Mouse (Mus musculus) frontal cortex, postnatal 36 days (tissue): ENCODE measurements around the gene Fam98b.
A peak's percentile ranks its signal among the peaks of the same experiment; 100 is the strongest.

Experiments used
- DNase-seq, 2 experiments: peaks; one replicate each; pipeline ENCODE4 v3.0.0; 2022; ENCODE audit warnings: low spot score in 2 of 2

Gene Fam98b

DNA sequence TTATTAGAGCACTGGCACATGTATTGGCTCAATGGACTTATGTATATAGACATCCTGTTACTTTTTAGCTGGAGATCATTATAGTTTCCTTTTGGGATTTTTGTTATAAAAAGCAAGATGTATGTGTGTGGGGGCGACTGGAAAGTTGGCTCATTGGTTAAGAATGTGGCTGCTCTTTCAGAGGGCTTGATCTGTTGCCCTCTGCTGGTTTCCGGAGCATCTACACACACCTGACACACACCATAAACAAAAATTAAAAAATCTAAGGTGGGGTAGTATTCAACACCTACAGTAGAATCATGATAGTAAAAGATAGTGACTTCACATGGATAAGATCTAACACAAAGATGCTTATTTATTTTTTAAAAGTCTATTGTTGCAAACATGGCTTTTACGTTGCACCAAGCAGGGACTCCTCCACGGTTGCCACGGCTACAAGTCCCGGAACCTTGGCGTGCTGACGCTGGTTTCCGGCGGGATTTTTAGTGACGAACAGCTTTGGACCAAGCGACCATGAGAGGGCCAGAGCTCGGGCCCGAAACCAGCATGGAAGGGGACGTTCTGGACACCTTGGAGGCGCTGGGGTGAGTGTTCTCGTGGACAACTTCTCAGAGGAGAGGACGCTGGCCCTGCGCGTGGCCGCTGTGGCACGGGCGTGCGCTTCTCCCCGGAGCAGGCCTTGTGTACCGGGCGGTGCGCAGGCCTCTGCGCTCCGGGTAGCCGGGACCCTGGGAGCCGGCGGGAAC is at the start of gene Fam98b:
Fam98b (plus strand) TSS at position 485 of the 746 bp plus-strand sequence.
- DNase-seq = peak; percentile 92 to 93

DNA sequence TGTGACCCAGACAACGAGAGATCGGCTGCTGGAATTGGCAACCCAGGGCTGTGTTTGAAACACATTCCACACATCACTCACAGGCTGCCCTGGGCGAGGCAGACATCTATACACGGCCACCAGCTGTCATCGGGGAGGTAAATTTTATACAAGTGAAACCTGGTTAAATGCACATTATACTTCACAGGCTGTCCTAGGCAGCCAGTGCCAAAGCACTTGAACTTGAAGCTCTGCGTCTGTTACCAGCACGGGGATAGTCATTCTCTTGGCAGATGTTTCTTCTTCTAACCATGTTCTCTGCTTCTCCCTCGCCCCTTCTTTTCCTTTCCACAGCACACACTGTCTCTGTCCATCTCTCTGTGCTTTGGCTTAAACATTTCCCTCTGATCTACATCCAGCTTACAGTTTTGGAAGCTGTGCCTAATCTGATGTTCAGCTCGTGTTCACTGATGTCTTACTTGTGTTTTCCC is 48.6 kb upstream of the Fam98b start:
- no peak for DNase-seq

DNA sequence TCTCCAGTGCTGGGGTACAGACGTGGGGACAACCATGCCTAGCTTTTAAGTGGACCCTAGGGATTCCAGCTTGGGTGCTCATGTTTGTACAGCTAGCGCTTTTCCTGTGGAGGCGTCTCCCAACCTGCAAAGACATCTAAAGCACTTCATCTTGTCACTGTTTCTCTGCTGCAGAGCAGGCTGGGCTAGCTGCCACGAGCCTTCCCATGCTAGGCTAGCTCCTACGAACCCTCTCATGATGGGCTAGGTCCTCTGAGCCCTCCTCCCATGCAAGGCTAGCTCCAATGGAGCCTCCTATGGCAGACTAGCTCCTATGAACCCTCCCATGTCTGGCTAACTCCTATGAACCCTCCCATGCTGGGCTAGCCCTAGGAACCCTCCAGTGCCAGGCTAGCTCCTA is 46.2 kb upstream of the Fam98b start:
- DNase-seq = peak; percentile 62 to 76

DNA sequence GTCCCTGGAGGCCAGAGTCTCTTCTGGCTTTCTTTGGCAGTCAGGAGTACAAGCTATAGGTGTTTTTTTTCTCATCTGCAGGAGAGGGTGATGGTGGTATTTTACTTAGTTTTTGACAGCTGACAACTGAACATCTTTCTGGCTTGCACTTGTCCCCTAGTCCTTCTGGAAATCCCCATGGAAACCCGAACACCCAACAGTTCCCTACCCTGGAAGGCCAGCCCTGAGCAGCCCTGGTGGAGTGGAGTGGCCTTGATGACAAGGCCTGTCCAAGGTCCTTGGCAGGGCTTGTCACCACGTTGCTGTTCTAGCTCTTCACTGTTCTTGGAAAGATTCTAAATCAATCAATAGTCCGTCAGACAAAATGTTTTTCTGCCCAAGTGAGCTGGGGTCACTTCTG is 45.0 kb upstream of the Fam98b start:
- DNase-seq = no peak

DNA sequence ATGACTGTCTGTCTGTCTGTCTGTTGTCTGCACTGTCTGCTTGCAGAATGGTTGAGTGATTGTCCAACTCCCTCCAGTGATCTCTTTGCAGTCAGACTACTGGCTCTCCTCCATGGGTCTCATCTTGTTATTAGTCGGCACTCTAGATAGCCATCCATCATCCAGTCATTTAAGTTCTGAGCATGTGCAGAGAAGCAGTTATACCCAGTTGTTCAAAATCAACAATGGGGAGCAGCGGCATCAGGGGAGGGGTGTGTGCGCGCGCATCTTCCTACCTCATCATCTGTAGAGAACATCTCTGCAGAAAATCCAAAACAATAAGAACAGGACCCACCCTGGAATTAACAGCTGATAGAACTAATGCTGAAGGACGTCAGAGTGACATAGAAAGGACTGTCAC is 44.5 kb upstream of the Fam98b start:
- no peak for DNase-seq

DNA sequence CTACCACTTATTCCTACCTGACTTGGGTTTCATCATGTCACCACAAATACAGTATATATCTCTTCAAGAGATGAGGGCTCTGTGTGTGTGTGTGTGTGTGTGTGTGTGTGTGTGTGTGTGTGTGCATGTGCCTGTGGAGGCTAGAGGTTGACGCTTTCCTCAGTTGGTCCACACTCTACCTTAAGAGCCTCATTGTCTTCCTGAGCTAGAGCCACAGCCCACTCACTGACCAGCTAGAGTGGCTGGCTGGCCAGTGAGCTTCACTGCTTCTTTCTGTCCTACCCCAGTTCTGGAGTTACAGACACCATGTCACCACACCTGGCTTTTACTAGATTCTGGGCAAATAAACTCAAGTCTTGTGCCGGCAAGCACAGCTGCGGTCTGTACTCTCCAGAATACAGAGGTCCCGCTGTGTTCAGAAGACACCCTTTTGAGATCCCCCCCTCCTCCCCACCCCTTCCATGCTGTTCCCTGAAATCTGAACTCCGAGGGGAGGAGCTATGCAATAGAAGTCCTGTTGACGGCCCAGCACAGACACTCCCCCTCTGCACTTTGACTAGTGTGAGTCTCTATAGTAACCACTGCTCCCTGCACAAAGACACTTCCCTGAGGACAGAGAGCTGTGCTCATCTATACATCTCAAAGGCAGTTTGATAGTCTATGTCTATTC is 39.0 kb upstream of the Fam98b start:
- DNase-seq = no peak

DNA sequence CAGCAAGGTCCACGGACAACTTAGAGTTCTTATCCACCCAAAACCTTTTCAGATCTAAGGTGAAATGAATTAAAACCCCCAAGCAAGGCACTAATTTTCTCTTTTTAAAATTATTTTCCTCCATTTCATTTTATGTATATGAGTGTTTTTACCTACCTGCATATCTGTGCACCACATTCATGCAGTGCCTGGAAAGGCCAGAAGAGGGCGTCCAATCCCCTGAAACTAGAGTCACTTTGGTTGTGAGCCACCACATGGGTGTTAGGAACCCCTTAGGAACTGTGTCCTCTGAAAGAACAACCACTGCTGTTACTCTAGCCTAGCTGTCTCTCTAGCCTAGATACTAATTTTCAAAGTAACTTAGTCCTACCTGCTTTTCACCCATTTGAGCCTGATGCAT is 33.4 kb upstream of the Fam98b start:
- no peak for DNase-seq

DNA sequence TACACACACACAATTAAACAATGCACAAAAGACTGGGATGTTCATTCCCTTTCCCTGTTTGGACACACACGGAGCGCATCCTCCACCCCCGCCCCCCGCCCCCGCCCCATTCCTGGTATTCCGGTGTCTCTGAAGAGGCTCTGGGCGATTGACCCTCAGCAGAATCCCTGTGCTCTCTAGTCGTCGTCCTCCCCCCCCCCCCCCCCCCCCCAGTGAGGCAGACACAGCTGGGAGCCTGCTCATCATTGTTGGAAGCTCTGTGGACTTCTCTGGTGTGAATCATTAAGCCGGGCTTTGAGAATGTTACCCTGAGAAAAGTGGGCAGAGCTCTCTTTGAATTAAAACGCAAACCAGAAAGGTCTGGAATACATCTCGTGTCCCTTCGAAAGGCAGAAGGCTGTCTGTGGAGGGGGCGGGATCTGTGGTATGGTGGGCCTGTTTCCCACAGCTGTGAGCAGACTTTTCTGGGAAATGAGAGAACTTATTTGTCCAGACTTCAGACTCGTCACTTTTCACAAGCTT is 31.8 kb upstream of the Fam98b start:
- no peak for DNase-seq

DNA sequence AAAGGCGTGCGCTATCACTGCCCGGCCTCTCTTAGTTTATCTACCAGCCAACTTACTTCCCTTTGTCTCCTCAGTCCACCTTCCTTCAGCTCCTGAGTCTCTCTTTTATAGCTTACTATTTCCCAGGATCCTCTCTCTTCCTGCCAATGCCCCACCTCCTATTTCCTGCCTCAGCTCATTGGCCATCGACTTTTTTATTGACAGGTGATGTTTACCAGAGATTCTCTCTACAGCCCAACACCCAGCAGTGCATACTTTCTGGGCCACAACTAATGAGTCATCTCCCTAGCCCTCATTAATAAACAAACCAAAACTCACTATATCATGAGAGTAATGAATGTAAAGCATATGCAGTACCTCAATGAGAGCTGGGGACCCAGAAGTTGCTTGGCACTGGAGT is 30.0 kb upstream of the Fam98b start:
- DNase-seq = no peak

DNA sequence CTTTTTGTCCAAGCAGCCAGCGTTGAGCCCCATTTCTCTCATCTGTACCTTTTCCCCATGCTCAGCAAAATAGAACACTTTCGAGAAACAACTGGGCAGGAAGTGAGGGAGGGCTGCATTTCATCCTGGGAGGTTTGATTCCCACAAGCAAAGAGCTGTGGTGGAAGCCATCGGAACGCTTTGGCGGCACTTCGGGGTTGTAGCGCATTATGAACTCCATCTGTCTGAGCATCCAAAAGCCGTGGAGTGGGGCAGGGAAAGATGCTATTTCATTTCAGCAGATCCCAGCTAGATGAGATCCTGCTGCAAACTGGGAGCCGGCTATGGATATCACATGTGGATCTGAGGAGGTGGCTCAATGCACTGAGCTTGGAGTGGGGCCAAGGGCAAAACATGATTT is 26.9 kb upstream of the Fam98b start:
- no peak for DNase-seq

DNA sequence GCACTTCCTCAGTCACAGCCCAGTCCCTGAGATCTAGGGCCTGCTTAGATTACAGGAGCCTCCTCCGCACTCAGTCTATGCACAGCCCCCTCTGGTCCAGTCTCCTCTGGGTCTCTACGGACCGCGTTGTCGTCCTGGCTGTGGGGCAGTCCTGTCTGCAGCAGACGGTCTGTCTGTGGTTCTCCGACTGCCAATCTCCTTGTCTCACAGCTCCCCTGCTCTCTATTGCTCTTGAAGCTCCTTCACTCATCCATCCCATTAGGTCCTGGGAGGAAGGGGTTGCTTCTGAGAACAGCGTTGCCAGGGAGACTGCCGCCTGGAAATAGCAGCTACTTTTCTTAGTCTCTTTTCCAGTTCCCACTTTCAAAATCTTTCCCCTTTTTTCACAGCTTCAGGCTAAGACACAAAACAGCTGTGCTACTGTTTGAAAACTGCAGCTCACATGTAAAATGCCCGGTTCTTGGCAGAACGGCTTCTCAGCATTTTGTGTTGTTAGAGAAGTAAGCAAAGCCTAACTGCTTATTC is 20.9 kb upstream of the Fam98b start:
- DNase-seq = peak; percentile 36 to 66

DNA sequence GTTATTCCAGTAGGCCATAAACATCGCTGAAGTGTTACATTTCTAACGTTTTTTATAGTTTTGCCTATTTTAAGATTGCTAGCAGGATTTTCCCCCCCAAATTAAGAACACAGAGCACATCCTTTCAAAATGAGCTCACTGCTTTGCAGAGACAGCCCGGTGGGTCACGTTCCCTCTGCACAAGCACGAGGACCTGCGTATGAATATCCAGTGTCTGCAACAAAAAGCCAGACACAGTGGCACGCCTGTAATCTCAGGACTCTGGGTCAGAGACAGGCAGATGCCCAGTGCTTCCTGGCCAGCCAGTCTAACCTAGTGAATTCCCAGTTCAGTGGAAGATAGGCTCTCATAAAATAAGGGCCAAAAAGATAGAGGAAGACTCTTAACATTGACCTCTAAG is 19.3 kb upstream of the Fam98b start:
- peak in 1 of 2 experiments; percentile 21 for DNase-seq

DNA sequence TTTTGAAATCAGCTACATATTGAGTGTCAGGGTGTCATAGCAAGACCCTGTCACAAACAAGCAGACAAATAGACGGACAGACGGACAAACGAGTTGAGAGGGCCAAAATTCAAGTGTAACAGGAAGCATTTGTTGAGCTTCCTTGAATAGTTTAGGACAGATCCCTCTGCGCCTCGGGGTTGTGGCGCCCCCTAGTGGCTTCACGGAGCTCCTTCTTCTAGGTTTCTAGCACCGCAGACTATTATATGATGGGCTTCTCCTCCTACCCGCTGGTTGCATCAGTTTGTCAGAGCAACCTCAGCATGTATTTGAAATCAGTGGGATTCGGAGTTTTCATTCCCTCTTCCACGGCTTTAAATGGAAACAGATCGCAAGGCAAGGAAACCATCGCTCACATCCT is 18.3 kb upstream of the Fam98b start:
- DNase-seq = peak; percentile 87 to 88

DNA sequence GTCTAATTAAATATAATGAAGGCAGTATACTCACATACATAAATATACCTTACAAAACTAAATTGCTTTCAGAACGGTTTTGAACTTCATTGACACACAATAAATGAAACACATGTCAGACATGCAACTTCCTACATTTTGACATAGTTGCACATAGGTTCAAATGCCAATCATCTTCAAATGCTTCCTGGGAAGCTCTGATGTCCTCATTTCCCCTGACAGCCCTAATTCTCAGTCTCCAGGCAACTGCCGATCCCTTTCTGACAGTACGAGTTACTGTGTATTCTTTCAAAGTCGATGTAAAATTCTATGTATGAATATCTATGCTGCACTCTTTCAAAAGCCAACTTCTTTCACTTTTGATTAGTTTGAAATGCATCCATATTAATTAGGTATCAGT is 7.6 kb upstream of the Fam98b start:
- DNase-seq = no peak

DNA sequence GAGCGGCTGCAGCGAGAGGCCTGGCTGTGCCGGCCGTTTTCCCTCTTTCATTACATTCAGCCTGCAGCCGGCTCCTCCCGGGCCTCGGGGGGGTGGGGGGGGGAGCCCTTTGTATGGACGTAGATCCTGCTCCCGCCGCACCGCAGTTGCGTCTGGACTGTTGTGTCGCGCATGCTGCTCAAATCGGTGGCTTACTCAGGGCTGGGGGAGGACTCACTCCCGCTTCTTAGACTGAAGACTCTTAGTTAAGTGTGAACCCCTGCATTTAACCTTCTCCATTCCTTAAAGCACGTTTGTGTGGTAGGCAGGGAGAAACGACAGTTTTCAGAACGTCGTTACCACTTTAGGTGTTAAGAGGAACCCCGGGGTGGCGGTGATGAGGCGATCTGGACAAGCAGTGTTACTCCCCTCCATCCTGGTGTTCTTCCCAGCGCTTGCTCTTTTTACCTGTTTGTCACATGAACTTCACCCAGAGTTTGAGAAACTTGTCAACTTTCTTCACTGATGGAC is 517 bp downstream of the Fam98b start:
- DNase-seq = peak; percentile 19 to 26

DNA sequence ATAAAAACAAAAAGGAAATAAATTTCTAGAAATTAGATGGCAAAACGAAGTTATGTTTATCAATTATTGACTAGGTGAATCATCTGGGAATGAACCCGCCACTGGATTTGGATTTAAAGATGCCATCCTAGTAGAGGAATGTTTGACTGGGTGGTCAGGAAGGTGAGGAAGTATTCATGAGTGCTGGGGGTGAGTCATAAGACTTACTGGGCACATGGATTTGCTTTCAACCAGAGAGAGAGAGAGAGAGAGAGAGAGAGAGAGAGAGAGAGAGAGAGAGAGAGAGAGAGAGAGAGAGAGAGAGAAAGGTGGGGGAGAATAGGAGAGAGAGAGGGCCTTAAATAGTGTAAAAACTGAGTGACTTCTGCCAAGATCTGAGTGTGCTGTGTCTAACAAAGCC is 5.9 kb downstream of the Fam98b start:
- DNase-seq = no peak

DNA sequence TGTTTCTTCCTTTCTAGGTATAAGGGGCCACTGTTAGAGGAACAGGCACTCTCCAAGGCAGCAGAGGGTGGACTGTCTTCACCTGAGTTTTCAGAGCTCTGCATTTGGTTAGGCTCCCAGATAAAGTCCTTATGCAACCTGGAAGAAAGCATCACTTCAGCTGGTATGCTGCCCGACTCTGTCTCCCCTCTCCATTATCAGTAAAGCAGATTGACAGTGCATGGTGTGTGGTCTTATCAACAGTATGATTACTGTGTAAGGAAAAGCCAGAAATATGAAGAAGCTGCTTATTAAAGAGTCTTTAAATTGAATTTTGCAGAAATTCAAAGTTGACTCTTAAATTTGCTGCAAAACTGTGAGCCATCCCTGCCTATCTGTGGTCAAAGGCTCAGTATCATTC is 8.1 kb downstream of the Fam98b start:
- no peak for DNase-seq

DNA sequence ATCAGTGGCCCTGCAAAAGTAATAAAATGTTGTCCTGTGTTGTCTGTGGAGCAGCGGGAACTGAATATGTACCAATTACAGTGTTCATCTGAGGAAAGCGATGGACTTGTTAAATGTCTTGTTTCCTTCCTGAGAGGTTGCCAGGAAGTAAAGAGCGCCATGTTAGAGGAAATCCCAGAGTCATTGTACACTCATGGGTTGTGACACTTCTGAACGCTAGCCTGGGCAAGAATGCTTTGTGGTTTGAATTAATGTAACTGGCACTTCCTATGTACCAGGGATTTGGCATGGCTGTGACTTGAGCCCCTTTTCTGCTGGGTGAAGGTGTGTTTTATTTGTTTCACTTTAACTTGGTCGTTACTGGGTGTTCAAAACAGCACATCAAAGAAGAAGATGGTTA is 12.6 kb downstream of the Fam98b start:
- DNase-seq = no peak

DNA sequence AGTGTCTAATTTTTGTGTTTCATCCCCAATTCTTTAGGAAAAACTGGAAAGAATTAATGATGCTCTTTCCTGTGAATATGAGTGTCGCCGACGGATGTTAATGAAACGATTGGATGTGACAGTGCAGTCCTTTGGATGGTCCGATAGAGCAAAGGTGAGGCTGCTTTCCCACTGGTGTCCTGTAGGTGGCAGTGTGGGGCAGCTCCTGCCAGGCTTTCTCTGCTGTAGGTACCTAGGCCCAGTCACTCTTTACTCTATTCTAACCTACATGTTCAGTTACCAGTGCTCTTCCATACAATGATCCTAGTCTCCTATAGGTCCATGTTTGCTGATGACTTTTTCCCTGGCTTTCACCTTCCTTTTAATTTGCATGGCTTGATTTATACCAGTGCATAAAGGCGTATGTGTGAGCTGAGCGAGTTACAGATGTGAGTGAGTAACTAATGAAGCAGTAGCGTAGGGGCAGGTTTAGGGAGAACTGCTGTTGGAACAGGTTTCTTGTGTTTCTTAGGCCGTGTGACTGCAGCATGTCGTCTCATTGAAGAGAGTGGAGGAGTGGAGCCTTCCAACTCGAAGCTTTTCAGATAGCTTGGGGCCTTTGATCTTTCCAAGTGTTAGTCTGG is 14.4 kb downstream of the Fam98b start:
- DNase-seq = peak; percentile 73 to 75

DNA sequence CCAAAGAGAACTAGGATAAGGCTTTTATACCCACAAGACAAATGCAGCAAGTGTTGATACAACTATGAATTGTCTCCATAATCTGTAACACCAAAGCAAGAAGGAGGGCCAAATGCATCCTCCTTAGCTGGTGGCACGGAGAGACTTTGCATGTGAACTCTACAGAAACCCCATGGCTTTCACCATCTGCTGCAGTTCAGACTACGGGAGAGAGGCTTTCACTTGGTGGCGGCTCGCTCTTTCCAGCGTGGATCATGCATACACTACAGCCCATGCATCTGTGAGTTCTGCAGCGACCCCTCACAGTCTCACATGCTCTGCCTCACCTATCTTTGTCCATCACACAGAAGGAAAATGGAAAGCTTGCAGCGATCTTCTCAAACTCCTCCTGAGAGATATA is 38.8 kb downstream of the Fam98b start:
- DNase-seq = no peak

DNA sequence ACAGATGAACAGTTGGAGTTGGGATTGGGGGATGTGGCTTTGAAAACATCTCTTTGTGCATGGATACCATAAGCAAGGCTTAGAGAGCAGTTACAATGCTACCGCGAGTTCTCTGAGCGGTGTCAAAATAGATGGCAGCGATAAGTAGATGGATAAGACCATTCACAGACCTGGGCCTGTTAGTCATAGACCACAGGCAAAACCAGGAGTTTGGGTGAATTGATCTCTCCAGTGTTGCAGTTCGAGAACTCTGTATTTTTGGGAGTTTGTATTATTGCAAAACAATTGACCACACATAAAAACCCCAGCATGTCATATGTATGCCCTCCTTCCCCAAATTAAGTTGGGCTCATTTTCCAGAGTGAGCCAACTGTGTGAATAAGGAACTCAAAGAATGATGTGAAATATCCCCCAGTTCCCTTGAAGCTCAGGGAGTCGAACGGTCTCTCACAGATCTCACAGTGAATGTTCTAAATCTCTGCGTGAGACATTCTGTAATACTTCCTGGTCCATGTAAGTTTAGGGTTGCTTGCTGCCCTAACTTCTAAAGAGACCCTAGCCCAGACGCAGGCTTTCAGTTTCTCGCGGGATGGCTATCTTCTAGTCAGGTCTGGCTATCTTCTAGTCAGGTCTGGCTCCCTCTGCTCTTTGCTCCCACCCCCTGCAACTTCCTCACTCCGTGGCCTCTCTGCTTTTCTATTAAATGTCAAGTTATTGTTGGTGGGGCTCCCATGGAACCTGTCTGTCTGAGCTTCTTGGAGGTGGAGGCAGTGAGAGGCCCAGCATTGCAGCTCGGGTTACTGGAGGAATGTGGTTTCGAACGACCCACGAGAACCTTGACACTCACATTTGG is 50.3 kb downstream of the Fam98b start:
- DNase-seq = no peak
